Mouse (Mus musculus) adipocyte (in vitro differentiated cells): ENCODE measurements around the gene Cped1.
"Not testable (repeated sequence)": the region's sequence is repeated elsewhere in the genome, so short reads cannot be mapped to it uniquely, and the experiment has no call there.

ENCODE experiments used
- DNase-seq: peaks from one replicate; pipeline ENCODE4 v3.0.0-alpha.2; 2016; ENCODE audit warnings: low spot score

Cped1 gene

GRCm38 (mm10) chr6:22231244-22231643 lies 245.5 kb downstream of the Cped1 start:
- DNase-seq: no peak

GRCm38 (mm10) chr6:22233517-22233916 lies 247.8 kb downstream of the Cped1 start:
- no peak for DNase-seq

GRCm38 (mm10) chr6:22235133-22235532 lies 249.4 kb downstream of the Cped1 start:
- DNase-seq: no peak

GRCm38 (mm10) chr6:22243321-22243720 lies 257.6 kb downstream of the Cped1 start:
- no peak for DNase-seq

- peak; percentile 40 for DNase-seq
Measured at GRCm38 (mm10) chr6:22246696-22247095, 261.0 kb downstream of the Cped1 start.

GRCm38 (mm10) chr6:22258784-22259183 lies 273.1 kb downstream of the Cped1 start:
- DNase-seq: no peak

- DNase-seq: no peak
Measured at GRCm38 (mm10) chr6:22262519-22262918, 276.8 kb downstream of the Cped1 start.

GRCm38 (mm10) chr6:22264094-22264493 lies 278.4 kb downstream of the Cped1 start:
- DNase-seq: not testable (repeated sequence)

- DNase-seq: no peak
Measured at GRCm38 (mm10) chr6:22266018-22266417, 280.3 kb downstream of the Cped1 start.

- no peak for DNase-seq
Measured at GRCm38 (mm10) chr6:22267807-22268667, 282.3 kb downstream of the Cped1 start.

- no peak for DNase-seq
Measured at GRCm38 (mm10) chr6:22268677-22269076, 283.0 kb downstream of the Cped1 start.

GRCm38 (mm10) chr6:22269840-22270521 lies 284.3 kb downstream of the Cped1 start:
- DNase-seq: peak; percentile 70

GRCm38 (mm10) chr6:22277941-22278340 lies 292.2 kb downstream of the Cped1 start:
- peak; percentile 27 for DNase-seq

GRCm38 (mm10) chr6:22280217-22280861 lies 294.6 kb downstream of the Cped1 start:
- DNase-seq: peak; percentile 94

GRCm38 (mm10) chr6:22282405-22282804 lies 296.7 kb downstream of the Cped1 start:
- no peak for DNase-seq

- no peak for DNase-seq
Measured at GRCm38 (mm10) chr6:22288004-22288736, 302.5 kb downstream of the Cped1 start, which contains the start of gene Wnt16. Gene Wnt16, plus strand, starts transcription at chr6:22288227.

GRCm38 (mm10) chr6:22288737-22289460 lies 303.2 kb downstream of the Cped1 start:
- no peak for DNase-seq

- no peak for DNase-seq
Measured at GRCm38 (mm10) chr6:22289461-22290021, 303.8 kb downstream of the Cped1 start.

GRCm38 (mm10) chr6:22290790-22291189 lies 305.1 kb downstream of the Cped1 start:
- DNase-seq: no peak

GRCm38 (mm10) chr6:22292056-22292455 lies 306.3 kb downstream of the Cped1 start:
- DNase-seq: no peak

- DNase-seq: no peak
Measured at GRCm38 (mm10) chr6:22293922-22294321, 308.2 kb downstream of the Cped1 start.
